In genomic region chr8:11912451-11913128, GRCm38 (mm10) we compare ENCODE assay signal across 14 mouse cellular contexts.
DNase-seq lines count a peak whose midpoint lies in the region; ATAC-seq and TF ChIP-seq lines count a peak whose summit lies in the region.
"Had no signal": no experiment of that assay in that cellular context is flagged by ENCODE, and none has a peak within 500 bp of the region (broad histone marks: within the 10 kb centered on the region; RNA-seq: fewer than 3 reads in every experiment).

No protein-coding gene starts in this region.

- no peak for ATAC-seq in lung, postnatal 0 days
- ATAC-seq in hindbrain, embryonic 13.5 days (ENCODE audit: low FRiP score), result no peak
- ATAC-seq in midbrain, embryonic 11.5 days (ENCODE audit: low FRiP score), result no peak
- ATAC-seq: activated CD4-positive, CD25-positive, alpha-beta regulatory T cell, adult 4 months; inflammation-experienced regulatory T-cells, adult 6 months had no signal

- no peak for TF ChIP-seq POLR2A in lung, adult 2 months (IDR thresholded peaks at IDR 0.05; ENCODE audit: borderline replicate concordance, extremely low read depth, low read depth, low read length)
- no peak for TF ChIP-seq POLR2A in olfactory bulb, adult 2 months (IDR thresholded peaks at IDR 0.05; ENCODE audit: insufficient read depth, low read depth, low read length)

- no peaks in the 10 kb centered on the region for H3K27me3 ChIP-seq in lung, postnatal 0 days (replicated peaks; ENCODE audit: insufficient read depth, low read length)
- H3K27me3 ChIP-seq in hindbrain, embryonic 13.5 days, result peaks cover 24% of the 10 kb centered on the region
- H3K27me3 ChIP-seq in midbrain, embryonic 11.5 days (ENCODE audit: control insufficient read depth, insufficient read depth, low read length), result no peaks in the 10 kb centered on the region

- no peak for DNase-seq in lung, postnatal 0 days (ENCODE audit: low spot score)
- no peak for DNase-seq in lung, adult 2 months
- peak; percentile 85 for DNase-seq in midbrain, embryonic 11.5 days (ENCODE audit: low spot score, missing footprints)
- DNase-seq in spleen, adult 12 weeks (ENCODE audit: low spot score), result no peak
- no peak for DNase-seq in T-cell, adult 2 months (ENCODE audit: low spot score)
- no peak for DNase-seq in cerebellum, postnatal 14 days
- DNase-seq: cerebellum, adult 2 months; kidney, postnatal 14 days; right cerebral cortex, postnatal 14 days had no signal

- no peaks in the 10 kb centered on the region for H3K36me3 ChIP-seq in lung, postnatal 0 days (ENCODE audit: insufficient read depth, low read length)
- no peaks in the 10 kb centered on the region for H3K36me3 ChIP-seq in hindbrain, embryonic 13.5 days
- H3K36me3 ChIP-seq in midbrain, embryonic 11.5 days (ENCODE audit: control insufficient read depth, insufficient read depth, low read length), result no peaks in the 10 kb centered on the region
- H3K36me3 ChIP-seq: heart, embryonic 13.5 days had no signal

- peaks cover 6% of the 10 kb centered on the region; the same call in 1 of the 2 replicates for H3K4me1 ChIP-seq in lung, postnatal 0 days (ENCODE audit: insufficient read depth, low read depth, low read length)
- H3K4me1 ChIP-seq in lung, adult 2 months (ENCODE audit: control insufficient read depth, insufficient read depth, low read length), result peaks cover 2% of the 10 kb centered on the region; the same call in 1 of the 2 replicates
- H3K4me1 ChIP-seq in hindbrain, embryonic 13.5 days (replicated peaks), result peaks cover 52% of the 10 kb centered on the region
- peaks cover 42% of the 10 kb centered on the region for H3K4me1 ChIP-seq in midbrain, embryonic 11.5 days (ENCODE audit: control insufficient read depth, insufficient read depth, low read length)
- peaks cover 12% of the 10 kb centered on the region for H3K4me1 ChIP-seq in olfactory bulb, adult 2 months (ENCODE audit: control insufficient read depth, insufficient read depth, low read length)

- no peaks in the 10 kb centered on the region for H3K9me3 ChIP-seq in lung, postnatal 0 days (ENCODE audit: low read length)
- no peaks in the 10 kb centered on the region for H3K9me3 ChIP-seq in hindbrain, embryonic 13.5 days
- no peaks in the 10 kb centered on the region for H3K9me3 ChIP-seq in midbrain, embryonic 11.5 days (ENCODE audit: control insufficient read depth, low read length)
- H3K9me3 ChIP-seq: heart, embryonic 13.5 days had no signal

- TF ChIP-seq EP300 in lung, postnatal 0 days (IDR thresholded peaks at IDR 0.05), result no peak

- no peak overlapping the region for H3K9ac ChIP-seq in lung, postnatal 0 days (replicated peaks; ENCODE audit: low read depth)
- H3K9ac ChIP-seq in hindbrain, embryonic 13.5 days, result peak overlapping the region; percentile 58
- no peak overlapping the region for H3K9ac ChIP-seq in midbrain, embryonic 11.5 days (ENCODE audit: low read length)
- H3K9ac ChIP-seq: heart, embryonic 13.5 days had no signal

- TF ChIP-seq CTCF in lung, postnatal 0 days (IDR thresholded peaks at IDR 0.05), result no peak
- TF ChIP-seq CTCF in lung, adult 2 months (IDR thresholded peaks at IDR 0.05; ENCODE audit: insufficient read depth, low read length), result no peak
- no peak for TF ChIP-seq CTCF in olfactory bulb, adult 2 months (IDR thresholded peaks at IDR 0.05; ENCODE audit: insufficient read depth, low read depth, low read length)

- H3K27ac ChIP-seq in lung, postnatal 0 days (ENCODE audit: low read length), result peak overlapping the region; percentile 16; the same call in 1 of the 2 replicates
- peak overlapping the region; percentile 68 for H3K27ac ChIP-seq in hindbrain, embryonic 13.5 days
- H3K27ac ChIP-seq in midbrain, embryonic 11.5 days (ENCODE audit: low read depth, low read length), result no peak overlapping the region; the same call in 1 of the 2 replicates
- H3K27ac ChIP-seq in olfactory bulb, adult 2 months (ENCODE audit: insufficient read depth, low read depth, low read length), result 0 out of 2 replicates have a peak overlapping the region, but pooled peaks have one; percentile 6
- H3K27ac ChIP-seq: heart, embryonic 13.5 days had no signal

- no peak overlapping the region for H3K4me2 ChIP-seq in lung, postnatal 0 days (replicated peaks; ENCODE audit: low read depth, low read length)
- H3K4me2 ChIP-seq in hindbrain, embryonic 13.5 days, result peak overlapping the region; percentile 32
- peak overlapping the region; percentile 12; the same call in 1 of the 2 replicates for H3K4me2 ChIP-seq in midbrain, embryonic 11.5 days
- H3K4me2 ChIP-seq: heart, embryonic 13.5 days had no signal

- no peak overlapping the region for H3K4me3 ChIP-seq in lung, postnatal 0 days (ENCODE audit: low read depth, low read length)
- H3K4me3 ChIP-seq in lung, adult 2 months (replicated peaks; ENCODE audit: extremely low read depth, low read depth, low read length), result no peak overlapping the region
- H3K4me3 ChIP-seq in hindbrain, embryonic 13.5 days, result peak overlapping the region; percentile 16
- no peak overlapping the region for H3K4me3 ChIP-seq in midbrain, embryonic 11.5 days (ENCODE audit: low read depth, low read length)
- peak overlapping the region; percentile 29 for H3K4me3 ChIP-seq in olfactory bulb, adult 2 months (ENCODE audit: insufficient read depth, low read depth, low read length)
- H3K4me3 ChIP-seq: heart, embryonic 13.5 days had no signal

- WGBS in lung, postnatal 0 days, result 65% methylated on average over 17 of the region's 17 CpGs
- 71% methylated on average over 17 of the region's 17 CpGs for WGBS in lung, adult 2 months
- 24% methylated on average over 17 of the region's 17 CpGs for WGBS in hindbrain, embryonic 13.5 days
- WGBS in midbrain, embryonic 11.5 days, result 58% methylated on average over 17 of the region's 17 CpGs
- WGBS in olfactory bulb, adult 2 months, result 25% methylated on average over 17 of the region's 17 CpGs

Comparison
In these comparisons a context has a peak if more than half of its experiments do, and no peak if none do; other contexts are left out.
1. H3K4me3 ChIP-seq: peak in hindbrain, embryonic 13.5 days (single experiment) and olfactory bulb, adult 2 months (single experiment); none in lung, postnatal 0 days (single experiment), lung, adult 2 months (single experiment) and midbrain, embryonic 11.5 days (single experiment).